Mouse (Mus musculus) E14TG2a.4 (cell line): Measurements from ENCODE around the gene Gcm1.

Experiments used
- CTCF ChIP-seq: conservative IDR thresholded peaks from 2 replicates; pipeline ENCODE4 v1.5.1; 2014; ENCODE audit warnings: low read length
- NANOG ChIP-seq: IDR thresholded peaks from 2 replicates; pipeline ENCODE4 v1.6.1; 2014; ENCODE audit warnings: borderline replicate concordance, low read length, mixed read lengths

DNA sequence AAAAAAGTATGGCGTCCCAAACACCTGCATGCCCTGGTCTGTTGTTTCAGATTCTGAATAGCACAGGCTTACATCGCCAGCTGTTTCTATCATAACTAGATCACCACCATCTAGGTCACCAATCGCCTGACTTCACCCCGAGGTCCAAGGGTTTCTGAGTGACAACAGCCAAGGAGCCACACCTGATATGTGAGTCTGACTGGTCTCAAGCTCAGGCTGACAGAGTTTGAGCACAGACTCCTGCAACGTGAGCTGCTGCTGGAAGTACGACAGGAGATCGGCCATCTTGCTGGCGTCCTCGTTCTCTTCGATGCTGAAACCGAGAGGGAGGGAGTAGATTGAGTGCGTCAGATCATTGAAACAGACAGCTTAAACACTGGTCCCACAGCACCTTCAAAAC, 44.0 kb downstream of the Gcm1 start:
- no peak for TF ChIP-seq CTCF
- no peak for TF ChIP-seq NANOG
